Mouse (Mus musculus): ENCODE results near the gene Wscd2.

Wscd2 gene

GRCm38 (mm10) chr5:113620130-113620716, 130.1 kb downstream of the Wscd2 start:
- DNase-seq, result no peak

GRCm38 (mm10) chr5:113620999-113621398, 130.9 kb downstream of the Wscd2 start:
- DNase-seq, result no peak

GRCm38 (mm10) chr5:113623052-113623451, 132.9 kb downstream of the Wscd2 start:
- DNase-seq, result no peak

- no peak for DNase-seq
Measured at GRCm38 (mm10) chr5:113625068-113625467, 134.9 kb downstream of the Wscd2 start.

GRCm38 (mm10) chr5:113626352-113626751, 136.2 kb downstream of the Wscd2 start:
- peak; percentile 47 to 59 for DNase-seq

- no peak for DNase-seq
Measured at GRCm38 (mm10) chr5:113626991-113627390, 136.9 kb downstream of the Wscd2 start.

- DNase-seq, result peak; percentile 60 to 83
Measured at GRCm38 (mm10) chr5:113627820-113628437, 137.8 kb downstream of the Wscd2 start.

- no peak for DNase-seq
Measured at GRCm38 (mm10) chr5:113629248-113629647, 139.1 kb downstream of the Wscd2 start.

- DNase-seq, result peak in 1 of 2 experiments; percentile 62
Measured at GRCm38 (mm10) chr5:113630116-113630515, 140.0 kb downstream of the Wscd2 start.

GRCm38 (mm10) chr5:113633037-113633714, 143.0 kb downstream of the Wscd2 start:
- peak; percentile 59 to 86 for DNase-seq

GRCm38 (mm10) chr5:113634024-113634651, 144.0 kb downstream of the Wscd2 start:
- peak; percentile 65 to 85 for DNase-seq

GRCm38 (mm10) chr5:113634887-113635610, 144.9 kb downstream of the Wscd2 start:
- DNase-seq, result no peak

GRCm38 (mm10) chr5:113635861-113636565, 145.9 kb downstream of the Wscd2 start:
- peak in 1 of 2 experiments; percentile 82 for DNase-seq

GRCm38 (mm10) chr5:113637631-113638030, 147.5 kb downstream of the Wscd2 start:
- DNase-seq, result no peak

GRCm38 (mm10) chr5:113638055-113638454, 147.9 kb downstream of the Wscd2 start:
- no peak for DNase-seq

- DNase-seq, result no peak
Measured at GRCm38 (mm10) chr5:113639126-113639525, 149.0 kb downstream of the Wscd2 start.
